Mouse (Mus musculus) C2C12 (cell line): ENCODE results near the gene Exosc5.

Experiments used
- CEBPB ChIP-seq: IDR thresholded peaks from one replicate; pipeline ENCODE4 v1.6.1; 2011; ENCODE audit warnings: low read depth, mild to moderate bottlenecking, control low read depth, moderate library complexity
- CTCF ChIP-seq: IDR thresholded peaks from one replicate; pipeline ENCODE4 v1.5.1; 2011; ENCODE audit not compliant: control insufficient read depth, insufficient read depth, insufficient read length
- USF1 ChIP-seq: IDR thresholded peaks from one replicate; pipeline ENCODE4 v1.6.1; 2011; ENCODE audit warnings: low read depth, mild to moderate bottlenecking, control low read depth, moderate library complexity

DNA sequence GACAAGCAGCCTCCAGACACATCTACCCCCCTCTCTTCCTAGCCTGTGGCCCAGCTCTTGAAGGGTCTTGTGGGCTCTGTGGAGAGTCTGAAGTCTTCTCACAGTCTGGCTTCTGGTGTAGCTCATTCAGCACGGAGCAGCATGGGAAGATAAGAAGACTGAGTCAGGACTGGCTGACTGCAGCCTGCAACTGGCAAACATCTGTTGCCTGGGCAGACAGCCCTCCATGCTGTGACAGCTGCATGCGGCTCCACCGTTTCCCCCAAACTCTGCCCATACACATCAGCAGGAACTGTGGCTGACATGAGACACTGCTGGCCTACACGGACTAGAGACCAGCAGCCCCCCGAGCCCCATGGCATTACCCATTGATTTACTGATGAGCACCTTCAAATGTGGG is 34.1 kb upstream of the Exosc5 start:
- TF ChIP-seq CTCF: no peak
- TF ChIP-seq CEBPB: no peak
- TF ChIP-seq USF1: no peak
